Mouse (Mus musculus): Measurements from ENCODE around the gene Fstl4. TPM values are rescaled to one million over a fixed set of nuclear protein-coding genes. Genes with fewer than 3 reads are reported as not detected.

Gene Fstl4
- polyA plus RNA-seq, 2 experiments: 0.01 TPM; not detected in 1

GRCm38 (mm10) chr11:53057821-53058553, 293.6 kb downstream of the Fstl4 start:
- Histone ChIP-seq H3K4me3 (ENCODE audit: insufficient read depth in 1 of 2, low read depth in 2 of 2, low read length in 2 of 2) (no peak overlapping the region), H3K4me2 (ENCODE audit: low read depth) (no peak overlapping the region), H3K4me1 (replicated peaks; ENCODE audit: control insufficient read depth in 2 of 2, insufficient read depth in 2 of 2, low read length in 1 of 2) (peaks cover 0 to 15% of the 10 kb centered on the region in 2 experiments; a peak in 2 of 4 replicates), H3K9me3 (ENCODE audit: control insufficient read depth, low read length) (no peaks in the 10 kb centered on the region), H3K36me3 (replicated peaks; ENCODE audit: control insufficient read depth, insufficient read depth, low read depth) (no peaks in the 10 kb centered on the region), H3K9ac (replicated peaks) (no peak overlapping the region), H3K27ac (no peak overlapping the region), H3K27me3 (ENCODE audit: control insufficient read depth, insufficient read depth, low read length) (no peaks in the 10 kb centered on the region)
- 31% methylated on average over 17 of the region's 17 CpGs for WGBS (ENCODE audit: insufficient replicate concordance)
- DNase-seq (ENCODE audit: low read depth in 3 of 3, low spot score in 3 of 3) (no peak), ATAC-seq (ENCODE audit: insufficient read depth) (peak; percentile 23; the same call in 1 of the 2 replicates)
- TF ChIP-seq EP300 (IDR thresholded peaks at IDR 0.05; ENCODE audit: low read depth) (no peak), CTCF (IDR thresholded peaks at IDR 0.05; ENCODE audit: low read depth) (no peak)

- H3K4me3 ChIP-seq (ENCODE audit: insufficient read depth in 1 of 2, low read depth in 2 of 2, low read length in 2 of 2): no peak overlapping the region
- H3K4me1 ChIP-seq (replicated peaks; ENCODE audit: control insufficient read depth in 2 of 2, insufficient read depth in 2 of 2, low read length in 1 of 2): peaks cover 0 to 15% of the 10 kb centered on the region in 2 experiments; a peak in 2 of 4 replicates
- 12% methylated on average over 7 of the region's 7 CpGs for WGBS (ENCODE audit: insufficient replicate concordance)
- no peak overlapping the region for H3K9ac ChIP-seq (replicated peaks)
- TF ChIP-seq CTCF (IDR thresholded peaks at IDR 0.05; ENCODE audit: low read depth): no peak
- no peak for TF ChIP-seq EP300 (IDR thresholded peaks at IDR 0.05; ENCODE audit: low read depth)
- H3K9me3 ChIP-seq (ENCODE audit: control insufficient read depth, low read length): no peaks in the 10 kb centered on the region
- H3K27ac ChIP-seq: no peak overlapping the region
- ATAC-seq (ENCODE audit: insufficient read depth) (no peak), DNase-seq (ENCODE audit: low read depth in 3 of 3, low spot score in 3 of 3) (no peak)
- no peaks in the 10 kb centered on the region for H3K36me3 ChIP-seq (replicated peaks; ENCODE audit: control insufficient read depth, insufficient read depth, low read depth)
- no peak overlapping the region for H3K4me2 ChIP-seq (ENCODE audit: low read depth)
- no peaks in the 10 kb centered on the region for H3K27me3 ChIP-seq (ENCODE audit: control insufficient read depth, insufficient read depth, low read length)
These were observed 294.1 kb downstream of the Fstl4 start for GRCm38 (mm10) chr11:53058557-53058956.

GRCm38 (mm10) chr11:53067699-53068478, 303.5 kb downstream of the Fstl4 start:
- H3K27me3 ChIP-seq (ENCODE audit: control insufficient read depth, insufficient read depth, low read length): no peaks in the 10 kb centered on the region
- no peak for ATAC-seq (ENCODE audit: insufficient read depth)
- TF ChIP-seq EP300 (IDR thresholded peaks at IDR 0.05; ENCODE audit: low read depth): no peak
- TF ChIP-seq CTCF (IDR thresholded peaks at IDR 0.05; ENCODE audit: low read depth): no peak
- no peaks in the 10 kb centered on the region for H3K9me3 ChIP-seq (ENCODE audit: control insufficient read depth, low read length)
- H3K36me3 ChIP-seq (replicated peaks; ENCODE audit: control insufficient read depth, insufficient read depth, low read depth): no peaks in the 10 kb centered on the region
- H3K4me3 ChIP-seq (ENCODE audit: insufficient read depth in 1 of 2, low read depth in 2 of 2, low read length in 2 of 2): no peak overlapping the region
- H3K27ac ChIP-seq: no peak overlapping the region
- WGBS (ENCODE audit: insufficient replicate concordance): 64% methylated on average over 14 of the region's 14 CpGs
- H3K4me2 ChIP-seq (ENCODE audit: low read depth): no peak overlapping the region
- H3K4me1 ChIP-seq (replicated peaks; ENCODE audit: control insufficient read depth in 2 of 2, insufficient read depth in 2 of 2, low read length in 1 of 2): no peaks in the 10 kb centered on the region
- H3K9ac ChIP-seq (replicated peaks): no peak overlapping the region
- DNase-seq (ENCODE audit: low read depth in 3 of 3, low spot score in 3 of 3): no peak

DNA sequence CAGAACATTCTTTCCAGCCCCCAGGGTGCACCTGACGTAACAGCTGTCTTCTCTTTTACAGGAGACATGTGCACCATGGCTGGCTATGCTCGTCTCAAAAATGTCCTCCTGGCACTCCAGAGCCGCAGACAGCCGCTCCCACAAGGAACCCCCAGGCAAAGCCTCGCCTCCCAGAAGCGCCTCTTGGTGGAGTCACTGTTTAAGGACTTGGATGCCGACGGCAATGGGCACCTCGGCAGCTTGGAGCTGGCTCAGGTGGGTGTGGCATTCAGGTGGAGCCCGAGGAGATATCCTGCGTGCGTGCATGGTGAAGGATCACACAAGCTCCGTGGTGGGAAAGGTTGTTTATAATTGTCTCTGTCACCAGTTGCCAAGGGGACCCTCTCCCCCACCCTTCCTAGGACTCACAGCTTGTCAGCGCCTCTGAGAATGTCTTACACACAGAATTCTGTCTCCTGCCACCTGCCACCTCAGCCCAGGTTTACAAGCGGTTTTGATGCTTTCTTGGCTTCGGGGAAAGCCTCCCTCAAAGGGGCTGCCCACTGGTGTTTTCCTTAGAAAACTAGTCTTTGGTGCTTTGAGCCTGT, 304.1 kb downstream of the Fstl4 start:
- no peaks in the 10 kb centered on the region for H3K36me3 ChIP-seq (replicated peaks; ENCODE audit: control insufficient read depth, insufficient read depth, low read depth)
- no peak overlapping the region for H3K9ac ChIP-seq (replicated peaks)
- no peak overlapping the region for H3K4me2 ChIP-seq (ENCODE audit: low read depth)
- DNase-seq (ENCODE audit: low read depth in 3 of 3, low spot score in 3 of 3) (no peak), ATAC-seq (ENCODE audit: insufficient read depth) (no peak)
- TF ChIP-seq EP300 (IDR thresholded peaks at IDR 0.05; ENCODE audit: low read depth) (no peak), CTCF (IDR thresholded peaks at IDR 0.05; ENCODE audit: low read depth) (no peak)
- 55% methylated on average over 16 of the region's 16 CpGs for WGBS (ENCODE audit: insufficient replicate concordance)
- no peak overlapping the region for H3K27ac ChIP-seq
- no peak overlapping the region for H3K4me3 ChIP-seq (ENCODE audit: insufficient read depth in 1 of 2, low read depth in 2 of 2, low read length in 2 of 2)
- H3K9me3 ChIP-seq (ENCODE audit: control insufficient read depth, low read length): no peaks in the 10 kb centered on the region
- no peaks in the 10 kb centered on the region for H3K4me1 ChIP-seq (replicated peaks; ENCODE audit: control insufficient read depth in 2 of 2, insufficient read depth in 2 of 2, low read length in 1 of 2)
- H3K27me3 ChIP-seq (ENCODE audit: control insufficient read depth, insufficient read depth, low read length): no peaks in the 10 kb centered on the region

GRCm38 (mm10) chr11:53069751-53070150, 305.3 kb downstream of the Fstl4 start:
- ATAC-seq (ENCODE audit: insufficient read depth) (no peak), DNase-seq (ENCODE audit: low read depth in 3 of 3, low spot score in 3 of 3) (no peak)
- Histone ChIP-seq H3K4me3 (ENCODE audit: insufficient read depth in 1 of 2, low read depth in 2 of 2, low read length in 2 of 2) (no peak overlapping the region), H3K4me2 (ENCODE audit: low read depth) (no peak overlapping the region), H3K4me1 (replicated peaks; ENCODE audit: control insufficient read depth in 2 of 2, insufficient read depth in 2 of 2, low read length in 1 of 2) (no peaks in the 10 kb centered on the region), H3K9ac (replicated peaks) (no peak overlapping the region), H3K27me3 (ENCODE audit: control insufficient read depth, insufficient read depth, low read length) (no peaks in the 10 kb centered on the region), H3K27ac (no peak overlapping the region), H3K9me3 (ENCODE audit: control insufficient read depth, low read length) (no peaks in the 10 kb centered on the region), H3K36me3 (replicated peaks; ENCODE audit: control insufficient read depth, insufficient read depth, low read depth) (no peaks in the 10 kb centered on the region)
- WGBS (ENCODE audit: insufficient replicate concordance): 56% methylated on average over 6 of the region's 6 CpGs
- no peak for TF ChIP-seq EP300 (IDR thresholded peaks at IDR 0.05; ENCODE audit: low read depth)
- no peak for TF ChIP-seq CTCF (IDR thresholded peaks at IDR 0.05; ENCODE audit: low read depth)

Measured in liver, embryonic 14.5 days (tissue).